Mouse (Mus musculus) liver, postnatal 0 days (tissue): ENCODE results near the gene Tpd52l1.

Experiments used
- CTCF ChIP-seq: sonication (generic); IDR thresholded peaks from 2 replicates; pipeline ENCODE4 v1.5.1; 2016; ENCODE audit warnings: antibody characterized with exemption, low read depth
- EP300 ChIP-seq: IDR thresholded peaks from 2 replicates; pipeline ENCODE4 v1.6.1; 2016; ENCODE audit warnings: antibody characterized with exemption, low read depth, mild to moderate bottlenecking

GRCm38 (mm10) chr10:31298921-31299574 is 146.7 kb downstream of the Tpd52l1 start:
- TF ChIP-seq CTCF: peak; percentile 86
- no peak for TF ChIP-seq EP300
